In the genomic region with DNA sequence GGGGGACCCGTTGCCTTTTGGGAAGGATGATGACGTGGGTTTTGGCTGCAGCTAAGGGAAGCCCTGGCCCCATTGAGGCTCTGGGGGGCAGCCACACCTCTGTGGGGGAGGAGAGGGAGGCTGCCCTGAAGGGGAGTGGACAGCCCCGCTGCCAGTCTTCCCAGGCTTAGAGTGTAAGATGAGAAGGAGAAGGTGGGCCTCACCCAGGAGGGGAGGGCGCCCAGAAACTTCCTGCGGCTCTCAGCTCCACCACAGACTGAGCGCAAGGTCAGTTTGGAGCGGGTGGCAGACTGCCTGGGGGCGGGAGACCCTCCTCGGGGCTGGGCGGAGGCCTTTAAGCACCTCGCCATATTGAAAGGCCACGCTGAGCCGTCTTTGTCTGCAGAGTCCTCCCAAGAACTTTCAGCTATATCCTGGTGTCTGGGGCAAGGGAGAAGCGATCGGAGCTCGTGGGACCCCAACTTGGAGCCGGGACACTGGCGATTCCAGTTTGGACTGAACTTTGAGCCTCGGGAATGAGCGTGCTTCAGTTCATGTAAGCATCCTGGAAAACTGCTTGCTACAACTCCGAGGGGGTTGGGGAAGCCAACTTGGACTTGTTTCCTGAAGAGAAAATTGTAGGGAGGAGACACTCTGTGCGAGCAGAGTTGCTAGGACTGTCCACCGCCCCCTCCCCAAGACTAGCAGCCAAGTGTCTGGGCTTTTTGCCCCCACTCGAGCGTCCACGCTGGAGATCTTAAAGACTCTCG, we compare ENCODE assay signal across 8 mouse cellular contexts. TPM values are rescaled to one million over a fixed set of nuclear protein-coding genes. Genes with fewer than 3 reads are reported as not detected.
DNase-seq lines count a peak whose midpoint lies in the region; ATAC-seq and TF ChIP-seq lines count a peak whose summit lies in the region.

No protein-coding gene starts in this region.

- H3K9ac ChIP-seq in forebrain, embryonic 12.5 days = peak overlapping the region; percentile 59
- peak overlapping the region; percentile 70 for H3K9ac ChIP-seq in stomach, postnatal 0 days (ENCODE audit: low read length)

- TF ChIP-seq EP300 in stomach, postnatal 0 days (optimal IDR thresholded peaks at IDR 0.05) = no peak

- H3K4me1 ChIP-seq in thymus, adult 2 months (replicated peaks; ENCODE audit: control insufficient read depth, insufficient read depth, low read length) = peaks cover 34% of the 10 kb centered on the region
- peaks cover 63% of the 10 kb centered on the region for H3K4me1 ChIP-seq in forebrain, embryonic 12.5 days
- H3K4me1 ChIP-seq in stomach, postnatal 0 days (replicated peaks; ENCODE audit: control insufficient read depth, insufficient read depth) = peaks cover 2% of the 10 kb centered on the region; the same call in 1 of the 2 replicates

- ATAC-seq in forebrain, embryonic 12.5 days (ENCODE audit: low FRiP score) = peak; percentile 83
- peak; percentile 60 for ATAC-seq in megakaryocyte-erythroid progenitor cell, adult 5-6 weeks (replicated peaks; ENCODE audit: low FRiP score, low TSS enrichment, poor library complexity, severe bottlenecking)
- peak; percentile 87 for ATAC-seq in stomach, postnatal 0 days (ENCODE audit: low FRiP score, low TSS enrichment)

- no peak overlapping the region for H3K27ac ChIP-seq in thymus, adult 2 months (ENCODE audit: control insufficient read depth, insufficient read depth, low read length)
- H3K27ac ChIP-seq in forebrain, embryonic 12.5 days = peak overlapping the region; percentile 75
- peak overlapping the region; percentile 85 for H3K27ac ChIP-seq in stomach, postnatal 0 days (replicated peaks)

- no peaks in the 10 kb centered on the region for H3K36me3 ChIP-seq in thymus, adult 2 months (ENCODE audit: control insufficient read depth, insufficient read depth, low read length)
- H3K36me3 ChIP-seq in forebrain, embryonic 12.5 days (replicated peaks) = peaks cover 12% of the 10 kb centered on the region; the same call in 1 of the 2 replicates
- no peaks in the 10 kb centered on the region for H3K36me3 ChIP-seq in stomach, postnatal 0 days (ENCODE audit: control insufficient read depth, insufficient read depth, low read length)

- no peak for TF ChIP-seq CTCF in thymus, adult 2 months (IDR thresholded peaks at IDR 0.05; ENCODE audit: borderline replicate concordance, control insufficient read depth, extremely low read depth, insufficient read depth, low read length, poor library complexity)
- peak; percentile 27; the same call in 1 of the 2 replicates for TF ChIP-seq CTCF in stomach, postnatal 0 days (IDR thresholded peaks at IDR 0.05; ENCODE audit: low read depth)

- no peaks in the 10 kb centered on the region for H3K9me3 ChIP-seq in forebrain, embryonic 12.5 days
- H3K9me3 ChIP-seq in stomach, postnatal 0 days (ENCODE audit: control insufficient read depth, low read length) = no peaks in the 10 kb centered on the region

- 23% methylated on average over 27 of the region's 27 CpGs for WGBS in thymus, adult 2 months
- under 1% methylated on average over 26 of the region's 27 CpGs for WGBS in forebrain, embryonic 12.5 days
- 3% methylated on average over 26 of the region's 27 CpGs for WGBS in stomach, postnatal 0 days

- TF ChIP-seq POLR2A in thymus, adult 2 months (IDR thresholded peaks at IDR 0.05; ENCODE audit: control insufficient read depth, extremely low read depth, insufficient read depth, low read length, poor library complexity) = no peak

- no peak for DNase-seq in thymus, adult 2 months
- no peak for DNase-seq in thymus, postnatal 0 days (ENCODE audit: low spot score)
- DNase-seq in heart, postnatal 14 days = peak; percentile 86
- DNase-seq in kidney, postnatal 4 days = peak; percentile 93 to 95
- DNase-seq in stomach, postnatal 0 days (ENCODE audit: low spot score) = peak; percentile 78
- no peak for DNase-seq in thymus, postnatal 36 days

- intact Hi-C loops in heart, postnatal 14 days (cut with DNase I) = no loop called here

- H3K4me3 ChIP-seq in thymus, adult 2 months (ENCODE audit: control insufficient read depth, insufficient read depth, low read length) = peak overlapping the region; percentile 10; the same call in 1 of the 2 replicates
- peak overlapping the region; percentile 40 for H3K4me3 ChIP-seq in forebrain, embryonic 12.5 days (replicated peaks)
- H3K4me3 ChIP-seq in stomach, postnatal 0 days (ENCODE audit: low read depth, low read length) = peak overlapping the region; percentile 57

- H3K27me3 ChIP-seq in thymus, adult 2 months (ENCODE audit: control insufficient read depth, insufficient read depth, low read length) = no peaks in the 10 kb centered on the region; the same call in 1 of the 2 replicates
- no peaks in the 10 kb centered on the region for H3K27me3 ChIP-seq in forebrain, embryonic 12.5 days
- no peaks in the 10 kb centered on the region for H3K27me3 ChIP-seq in stomach, postnatal 0 days (ENCODE audit: control insufficient read depth, insufficient read depth, low read length)

- peak overlapping the region; percentile 63 for H3K4me2 ChIP-seq in forebrain, embryonic 12.5 days
- peak overlapping the region; percentile 67 for H3K4me2 ChIP-seq in stomach, postnatal 0 days (replicated peaks; ENCODE audit: low read depth)

RNA-seq across cellular contexts. Expression of gene Ccdc8, which starts 1.3 kb away (rescaled TPM):
- polyA plus RNA-seq in thymus, adult 2 months (2012; rRNA removed) = 1.5 and 2.0 TPM in 2 replicates
- polyA plus RNA-seq in thymus, postnatal 0 days (2015; fragmentation: Nextera tagmentation; extraction: Ambion mirVana) = 3.7 and 4.7 TPM in 2 replicates
- polyA plus RNA-seq in forebrain, embryonic 12.5 days (2016; fragmentation: Nextera tagmentation; extraction: Ambion mirVana) = 9.1 and 11.5 TPM in 2 replicates
- total RNA-seq in heart, postnatal 14 days (2021) = 10 to 100 TPM in 1 of 2 experiments, 1 to 10 TPM in 1; 9.8 to 10.3 TPM
- total RNA-seq in megakaryocyte-erythroid progenitor cell, adult 5-6 weeks (2014; fragmentation: Nextera tagmentation) = 0.79 and 2.7 TPM in 2 replicates
- total RNA-seq in megakaryocyte-erythroid progenitor cell, adult 5-6 weeks (2017) = 1.1 and 5.3 TPM in 2 replicates
- polyA plus RNA-seq in stomach, postnatal 0 days (2015; fragmentation: Nextera tagmentation; extraction: Ambion mirVana) = 4.7 and 6.7 TPM in 2 replicates

RNA-seq across cellular contexts. Expression of gene Gm42372, which starts 10.9 kb away (rescaled TPM):
- 2.3 TPM in 2 replicates for polyA plus RNA-seq in thymus, adult 2 months (2012; rRNA removed)
- polyA plus RNA-seq in thymus, postnatal 0 days (2015; fragmentation: Nextera tagmentation; extraction: Ambion mirVana) = 0.33 and 0.49 TPM in 2 replicates
- 1.6 and 1.7 TPM in 2 replicates for polyA plus RNA-seq in forebrain, embryonic 12.5 days (2016; fragmentation: Nextera tagmentation; extraction: Ambion mirVana)
- total RNA-seq in heart, postnatal 14 days (2021) = under 1 TPM; 0.07 TPM
- 0.28 and 0.35 TPM in 2 replicates for total RNA-seq in megakaryocyte-erythroid progenitor cell, adult 5-6 weeks (2014; fragmentation: Nextera tagmentation)
- total RNA-seq in megakaryocyte-erythroid progenitor cell, adult 5-6 weeks (2017) = not detected in 2 replicates
- polyA plus RNA-seq in stomach, postnatal 0 days (2015; fragmentation: Nextera tagmentation; extraction: Ambion mirVana) = 0.15 and 0.16 TPM in 2 replicates

RNA-seq across cellular contexts. Expression of gene Ppp5c, which starts 33.9 kb away (rescaled TPM):
- polyA plus RNA-seq in thymus, adult 2 months (2012; rRNA removed) = 359 and 363 TPM in 2 replicates
- polyA plus RNA-seq in thymus, postnatal 0 days (2015; fragmentation: Nextera tagmentation; extraction: Ambion mirVana) = 120 TPM in 2 replicates
- 107 and 112 TPM in 2 replicates for polyA plus RNA-seq in forebrain, embryonic 12.5 days (2016; fragmentation: Nextera tagmentation; extraction: Ambion mirVana)
- total RNA-seq in heart, postnatal 14 days (2021) = 100 to 1,000 TPM; 101 to 108 TPM
- 148 and 150 TPM in 2 replicates for total RNA-seq in megakaryocyte-erythroid progenitor cell, adult 5-6 weeks (2014; fragmentation: Nextera tagmentation)
- total RNA-seq in megakaryocyte-erythroid progenitor cell, adult 5-6 weeks (2017) = 58.8 and 82.4 TPM in 2 replicates
- polyA plus RNA-seq in stomach, postnatal 0 days (2015; fragmentation: Nextera tagmentation; extraction: Ambion mirVana) = 51.6 and 57.5 TPM in 2 replicates

RNA-seq across cellular contexts. Expression of gene Pnmal1, which starts 34.3 kb away (rescaled TPM):
- polyA plus RNA-seq in thymus, adult 2 months (2012; rRNA removed) = not detected in 2 replicates
- polyA plus RNA-seq in thymus, postnatal 0 days (2015; fragmentation: Nextera tagmentation; extraction: Ambion mirVana) = 0.04 TPM in 2 replicates
- 32.3 and 37.0 TPM in 2 replicates for polyA plus RNA-seq in forebrain, embryonic 12.5 days (2016; fragmentation: Nextera tagmentation; extraction: Ambion mirVana)
- total RNA-seq in heart, postnatal 14 days (2021) = not detected
- not detected in 2 replicates for total RNA-seq in megakaryocyte-erythroid progenitor cell, adult 5-6 weeks (2014; fragmentation: Nextera tagmentation)
- total RNA-seq in megakaryocyte-erythroid progenitor cell, adult 5-6 weeks (2017) = not detected in 2 replicates
- 1.7 and 1.8 TPM in 2 replicates for polyA plus RNA-seq in stomach, postnatal 0 days (2015; fragmentation: Nextera tagmentation; extraction: Ambion mirVana)

RNA-seq across cellular contexts. Expression of gene Pnmal2, which starts 49.3 kb away (rescaled TPM):
- polyA plus RNA-seq in thymus, adult 2 months (2012; rRNA removed) = 2.2 and 3.0 TPM in 2 replicates
- 5.1 and 6.4 TPM in 2 replicates for polyA plus RNA-seq in thymus, postnatal 0 days (2015; fragmentation: Nextera tagmentation; extraction: Ambion mirVana)
- polyA plus RNA-seq in forebrain, embryonic 12.5 days (2016; fragmentation: Nextera tagmentation; extraction: Ambion mirVana) = 52.6 and 53.3 TPM in 2 replicates
- total RNA-seq in heart, postnatal 14 days (2021) = 1 to 10 TPM; 3.6 to 4.0 TPM
- not detected in 2 replicates for total RNA-seq in megakaryocyte-erythroid progenitor cell, adult 5-6 weeks (2014; fragmentation: Nextera tagmentation)
- total RNA-seq in megakaryocyte-erythroid progenitor cell, adult 5-6 weeks (2017) = not detected in 2 replicates
- 4.7 and 4.8 TPM in 2 replicates for polyA plus RNA-seq in stomach, postnatal 0 days (2015; fragmentation: Nextera tagmentation; extraction: Ambion mirVana)

Comparison
In these comparisons a context has a peak if more than half of its experiments do, and no peak if none do; other contexts are left out.
1. DNase-seq: peak in heart, postnatal 14 days (2 of 2), kidney, postnatal 4 days (2 of 2) and stomach, postnatal 0 days (single experiment); none in thymus, adult 2 months (single experiment), thymus, postnatal 0 days (single experiment) and thymus, postnatal 36 days (0 of 2).
2. Peak in every context shown above with its lines, with median percentiles within 50 percentile points of each other: H3K4me3 ChIP-seq and ATAC-seq.